8 mouse cellular contexts compared by ENCODE assay signal in the genomic region with DNA sequence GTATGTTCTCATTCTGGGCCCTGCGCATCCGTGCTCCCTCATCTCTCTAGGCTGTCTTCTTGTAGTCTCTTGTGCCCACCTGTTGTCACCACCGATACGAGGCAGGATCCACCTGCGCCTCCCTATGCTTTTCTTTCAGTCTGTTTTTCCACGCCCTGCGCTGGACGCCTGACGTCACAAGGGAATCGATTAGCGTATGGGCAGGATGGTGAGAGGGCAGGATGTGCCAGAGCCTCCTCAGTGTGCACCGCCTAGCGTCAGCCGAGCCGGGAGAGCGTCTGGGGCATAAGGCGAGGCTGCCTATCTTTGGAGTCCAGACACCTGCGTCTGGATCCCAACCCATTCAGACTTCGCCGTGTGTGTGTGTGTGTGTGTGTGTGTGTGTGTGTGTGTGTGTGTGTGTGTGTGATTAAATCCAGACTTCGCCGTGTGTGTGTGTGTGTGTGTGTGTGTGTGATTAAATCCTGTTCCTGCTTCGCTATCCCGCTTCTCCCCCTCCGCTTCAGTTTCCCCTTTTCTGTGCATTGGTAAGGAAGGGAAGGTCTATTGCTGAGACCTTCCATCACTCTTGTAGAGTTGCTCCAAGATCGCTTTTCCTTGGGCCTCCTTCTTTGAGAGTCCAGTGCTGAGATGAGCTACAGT. TPM values are rescaled to one million over a fixed set of nuclear protein-coding genes. Genes with fewer than 3 reads are reported as not detected.
DNase-seq lines count a peak whose midpoint lies in the region; ATAC-seq and TF ChIP-seq lines count a peak whose summit lies in the region.

No protein-coding gene starts in this region.

- WGBS in hindbrain, embryonic 12.5 days: 10% methylated on average over 21 of the region's 26 CpGs
- WGBS in midbrain, postnatal 0 days: 4% methylated on average over 24 of the region's 26 CpGs

- intact Hi-C loops in left cerebral cortex, postnatal 36 days (cut with DNase I): loop anchor here (5.0 kb wide), 1 partner anchor 40 kb away; no protein-coding TSS in a partner anchor

- peak; percentile 23 for DNase-seq in embryo, embryonic 10 days (ENCODE audit: low spot score)
- DNase-seq in embryo, embryonic 9.5 days (ENCODE audit: extremely low spot score): no peak
- DNase-seq in CD8-positive naive resting alpha-beta T cell, adult 2 months (ENCODE audit: low read depth in 2 of 2, low spot score in 2 of 2): peak; percentile 30 to 46
- DNase-seq in left cerebral cortex, postnatal 36 days (ENCODE audit: low spot score in 2 of 2): peak; percentile 74 to 86
- peak; percentile 66 for DNase-seq in midbrain, postnatal 0 days (ENCODE audit: low spot score)
- DNase-seq in thymus, postnatal 10 days (ENCODE audit: low spot score in 2 of 2): peak; percentile 32 to 36

- peak overlapping the region; percentile 61 for H3K9ac ChIP-seq in hindbrain, embryonic 12.5 days
- peak overlapping the region; percentile 46; the same call in 1 of the 2 replicates for H3K9ac ChIP-seq in midbrain, postnatal 0 days (replicated peaks; ENCODE audit: low read length, poor library complexity, severe bottlenecking)

- peak overlapping the region; percentile 59 for H3K4me3 ChIP-seq in hindbrain, embryonic 12.5 days
- peak overlapping the region; percentile 68 for H3K4me3 ChIP-seq in midbrain, postnatal 0 days (ENCODE audit: low read depth, low read length)

- H3K4me1 ChIP-seq in hindbrain, embryonic 12.5 days: peaks cover 11% of the 10 kb centered on the region
- peaks cover 7% of the 10 kb centered on the region; the same call in 1 of the 2 replicates for H3K4me1 ChIP-seq in midbrain, postnatal 0 days (ENCODE audit: insufficient read depth, low read length)

- H3K36me3 ChIP-seq in hindbrain, embryonic 12.5 days: no peaks in the 10 kb centered on the region
- H3K36me3 ChIP-seq in midbrain, postnatal 0 days (ENCODE audit: insufficient read depth, low read length): no peaks in the 10 kb centered on the region

- no peak overlapping the region for H3K27ac ChIP-seq in hindbrain, embryonic 12.5 days
- H3K27ac ChIP-seq in midbrain, postnatal 0 days (ENCODE audit: low read depth, low read length): peak overlapping the region; percentile 80

- peak overlapping the region; percentile 92 for H3K4me2 ChIP-seq in hindbrain, embryonic 12.5 days (replicated peaks)
- H3K4me2 ChIP-seq in midbrain, postnatal 0 days (ENCODE audit: low read depth, low read length, poor library complexity, severe bottlenecking): peak overlapping the region; percentile 86

- ATAC-seq in common myeloid progenitor, adult 5-6 weeks (replicated peaks; ENCODE audit: low read depth, poor library complexity, severe bottlenecking): peak; percentile 31
- ATAC-seq in hindbrain, embryonic 12.5 days (ENCODE audit: low FRiP score): peak; percentile 44
- ATAC-seq in midbrain, postnatal 0 days (ENCODE audit: low FRiP score): peak; percentile 62

- H3K9me3 ChIP-seq in hindbrain, embryonic 12.5 days (replicated peaks): no peaks in the 10 kb centered on the region
- no peaks in the 10 kb centered on the region for H3K9me3 ChIP-seq in midbrain, postnatal 0 days (ENCODE audit: low read length)

- peak; percentile 44 for TF ChIP-seq CTCF in midbrain, postnatal 0 days (IDR thresholded peaks at IDR 0.05)

- peaks cover 55% of the 10 kb centered on the region for H3K27me3 ChIP-seq in hindbrain, embryonic 12.5 days
- peaks cover 15% of the 10 kb centered on the region; the same call in 1 of the 2 replicates for H3K27me3 ChIP-seq in midbrain, postnatal 0 days (ENCODE audit: insufficient read depth, low read length)

RNA-seq across cellular contexts. Expression of gene Ablim2, which starts 0.6 kb away (rescaled TPM):
- not detected in 2 replicates for total RNA-seq in common myeloid progenitor, adult 5-6 weeks (2017)
- 3.7 and 3.9 TPM in 2 replicates for polyA plus RNA-seq in hindbrain, embryonic 12.5 days (2016; fragmentation: Nextera tagmentation; extraction: Ambion mirVana)
- 100 to 1,000 TPM; 150 to 220 TPM for total RNA-seq in left cerebral cortex, postnatal 36 days (2021)
- total RNA-seq in midbrain, postnatal 0 days (2014; rRNA removed): 44.9 and 51.4 TPM in 2 replicates
- 31.7 and 32.2 TPM in 2 replicates for polyA plus RNA-seq in midbrain, postnatal 0 days (2015; fragmentation: Nextera tagmentation; extraction: Ambion mirVana)

RNA-seq across cellular contexts. Expression of gene Sh3tc1, which starts 17.3 kb away (rescaled TPM):
- 3.9 and 8.5 TPM in 2 replicates for total RNA-seq in common myeloid progenitor, adult 5-6 weeks (2017)
- polyA plus RNA-seq in hindbrain, embryonic 12.5 days (2016; fragmentation: Nextera tagmentation; extraction: Ambion mirVana): 4.0 and 4.7 TPM in 2 replicates
- 1 to 10 TPM; 3.0 to 3.3 TPM for total RNA-seq in left cerebral cortex, postnatal 36 days (2021)
- 1.9 and 3.6 TPM in 2 replicates for total RNA-seq in midbrain, postnatal 0 days (2014; rRNA removed)
- polyA plus RNA-seq in midbrain, postnatal 0 days (2015; fragmentation: Nextera tagmentation; extraction: Ambion mirVana): 1.8 TPM in 2 replicates

Comparison
In these comparisons a context has a peak if more than half of its experiments do, and no peak if none do; other contexts are left out.
1. RNA of gene Ablim2, which starts 0.6 kb away (total RNA-seq): 150 to 220 TPM in left cerebral cortex, postnatal 36 days and 44.9 to 51.4 TPM in midbrain, postnatal 0 days; not detected in common myeloid progenitor, adult 5-6 weeks; every median in the first group is over 10 times any median in the second.
2. Peak in every context shown above with its lines, with median percentiles within 50 percentile points of each other: ATAC-seq.